In the genomic region with DNA sequence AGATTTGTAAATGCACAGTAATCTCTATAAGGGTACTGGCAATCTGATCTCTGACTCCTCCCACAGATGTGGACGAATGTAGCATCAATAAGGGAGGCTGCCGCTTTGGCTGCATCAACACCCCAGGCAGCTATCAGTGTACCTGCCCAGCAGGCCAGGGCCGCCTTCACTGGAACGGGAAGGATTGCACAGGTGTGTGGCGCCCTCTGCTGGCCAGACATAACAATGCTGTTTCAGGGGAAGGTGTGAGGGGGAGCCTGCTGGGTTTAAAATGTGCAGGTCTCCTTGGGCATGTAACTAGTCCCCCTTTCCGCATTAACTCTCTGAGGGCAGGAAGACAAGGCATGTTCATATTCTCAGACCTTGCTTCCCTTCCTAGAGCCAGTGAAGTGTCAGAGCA, we compare ENCODE assay signal across 8 mouse cellular contexts. TPM values are rescaled to one million over a fixed set of nuclear protein-coding genes. Genes with fewer than 3 reads are reported as not detected.
A peak's percentile ranks its signal among the peaks of the same experiment; 100 is the strongest.
DNase-seq lines count a peak whose midpoint lies in the region; ATAC-seq and TF ChIP-seq lines count a peak whose summit lies in the region.

No protein-coding gene starts in this region.

- no peak overlapping the region for H3K9ac ChIP-seq in heart, embryonic 11.5 days (ENCODE audit: low read depth, low read length)

- no peaks in the 10 kb centered on the region for H3K9me3 ChIP-seq in heart, embryonic 11.5 days (replicated peaks; ENCODE audit: control insufficient read depth, low read length)
- H3K9me3 ChIP-seq in limb, embryonic 10.5 days (replicated peaks), result no peaks in the 10 kb centered on the region

- H3K27ac ChIP-seq in heart, embryonic 11.5 days (ENCODE audit: low read depth, low read length), result no peak overlapping the region
- no peak overlapping the region for H3K27ac ChIP-seq in cerebellum, adult 2 months (ENCODE audit: insufficient read depth, low read length)
- H3K27ac ChIP-seq in limb, embryonic 10.5 days, result no peak overlapping the region

- TF ChIP-seq POLR2A in cerebellum, adult 2 months (IDR thresholded peaks at IDR 0.05; ENCODE audit: borderline replicate concordance, insufficient read depth, low read length), result no peak

- peak; percentile 95 for DNase-seq in heart, adult 11 months
- DNase-seq in cerebellum, adult 2 months, result peak; percentile 70 to 82
- peak; percentile 81 for DNase-seq in kidney, adult 18-20 months
- DNase-seq in limb, embryonic 10.5 days (ENCODE audit: low spot score), result peak; percentile 95
- peak; percentile 85 for DNase-seq in splenic B cell, adult 2 months (ENCODE audit: low read depth, low spot score)

- peaks cover 60% of the 10 kb centered on the region for H3K27me3 ChIP-seq in heart, embryonic 11.5 days (ENCODE audit: control insufficient read depth, insufficient read depth, low read length)
- H3K27me3 ChIP-seq in cerebellum, adult 2 months (ENCODE audit: control insufficient read depth, insufficient read depth, low read length), result no peaks in the 10 kb centered on the region
- H3K27me3 ChIP-seq in limb, embryonic 10.5 days (ENCODE audit: low read depth, poor library complexity, severe bottlenecking), result peaks cover 24% of the 10 kb centered on the region
- H3K27me3 ChIP-seq in splenic B cell, adult 2 months (ENCODE audit: control insufficient read depth, insufficient read depth, low read length, poor library complexity, severe bottlenecking), result no peaks in the 10 kb centered on the region

- ATAC-seq in heart, embryonic 11.5 days (replicated peaks; ENCODE audit: insufficient number of reproducible peaks, low FRiP score, low TSS enrichment), result no peak
- ATAC-seq in frontal cortex, adult (ENCODE audit: low TSS enrichment), result peak; percentile 80
- ATAC-seq in monocyte, adult 5-6 weeks (replicated peaks; ENCODE audit: insufficient number of reproducible peaks, low FRiP score, low TSS enrichment, poor library complexity, severe bottlenecking), result peak; percentile 80

- H3K4me1 ChIP-seq in heart, embryonic 11.5 days (ENCODE audit: control insufficient read depth, insufficient read depth, low read length), result peaks cover 21% of the 10 kb centered on the region
- H3K4me1 ChIP-seq in cerebellum, adult 2 months (ENCODE audit: control insufficient read depth, insufficient read depth, low read length), result peaks cover 3% of the 10 kb centered on the region; the same call in 1 of the 2 replicates
- H3K4me1 ChIP-seq in limb, embryonic 10.5 days, result peaks cover 41% of the 10 kb centered on the region

- WGBS in heart, embryonic 11.5 days (ENCODE audit: insufficient replicate concordance), result 3% methylated on average over 6 of the region's 6 CpGs
- 4% methylated on average over 6 of the region's 6 CpGs for WGBS in cerebellum, adult 2 months
- WGBS in limb, embryonic 10.5 days, result 14% methylated on average over 6 of the region's 6 CpGs

- TF ChIP-seq CTCF in cerebellum, adult 2 months (IDR thresholded peaks at IDR 0.05; ENCODE audit: borderline replicate concordance, insufficient read depth, low read depth, low read length), result peak; percentile 96

- no peak overlapping the region for H3K4me2 ChIP-seq in heart, embryonic 11.5 days

- H3K4me3 ChIP-seq in heart, embryonic 11.5 days (ENCODE audit: low read depth, low read length), result no peak overlapping the region
- H3K4me3 ChIP-seq in cerebellum, adult 2 months (replicated peaks; ENCODE audit: insufficient read depth, low read depth, low read length), result no peak overlapping the region
- no peak overlapping the region; the same call in 1 of the 2 replicates for H3K4me3 ChIP-seq in limb, embryonic 10.5 days

- no peaks in the 10 kb centered on the region for H3K36me3 ChIP-seq in heart, embryonic 11.5 days (ENCODE audit: control insufficient read depth, insufficient read depth, low read length)
- peaks cover 93% of the 10 kb centered on the region for H3K36me3 ChIP-seq in limb, embryonic 10.5 days
- no peaks in the 10 kb centered on the region for H3K36me3 ChIP-seq in splenic B cell, adult 2 months (ENCODE audit: control insufficient read depth, insufficient read depth, low read length, poor library complexity, severe bottlenecking)

RNA-seq across cellular contexts. Expression of gene Zfp523, which starts 13.3 kb away (rescaled TPM):
- 19.5 and 21.0 TPM in 2 replicates for polyA plus RNA-seq in heart, embryonic 11.5 days (2014; fragmentation: Nextera tagmentation; extraction: Ambion mirVana)
- 71.9 and 77.1 TPM in 2 replicates for polyA plus RNA-seq in cerebellum, adult 2 months (2012; rRNA removed)
- polyA plus RNA-seq in limb, embryonic 10.5 days (2016; fragmentation: Nextera tagmentation; extraction: Ambion mirVana), result 33.6 and 40.2 TPM in 2 replicates
- 1.3 to 6.9 TPM (median 5.1 TPM) in 3 replicates for total RNA-seq in monocyte, adult 5-6 weeks (2017)

RNA-seq across cellular contexts. Expression of gene Scube3, which starts 21.7 kb away (rescaled TPM):
- polyA plus RNA-seq in heart, embryonic 11.5 days (2014; fragmentation: Nextera tagmentation; extraction: Ambion mirVana), result 1.7 and 2.3 TPM in 2 replicates
- polyA plus RNA-seq in cerebellum, adult 2 months (2012; rRNA removed), result 1.6 and 1.9 TPM in 2 replicates
- polyA plus RNA-seq in limb, embryonic 10.5 days (2016; fragmentation: Nextera tagmentation; extraction: Ambion mirVana), result 10.9 and 11.0 TPM in 2 replicates
- total RNA-seq in monocyte, adult 5-6 weeks (2017), result under 0.01 TPM in 1 of 3 replicates, not detected in the others

RNA-seq across cellular contexts. Expression of gene Def6, which starts 43.9 kb away (rescaled TPM):
- 2.6 and 2.8 TPM in 2 replicates for polyA plus RNA-seq in heart, embryonic 11.5 days (2014; fragmentation: Nextera tagmentation; extraction: Ambion mirVana)
- polyA plus RNA-seq in cerebellum, adult 2 months (2012; rRNA removed), result 4.2 and 5.4 TPM in 2 replicates
- 6.8 and 11.1 TPM in 2 replicates for polyA plus RNA-seq in limb, embryonic 10.5 days (2016; fragmentation: Nextera tagmentation; extraction: Ambion mirVana)
- 96.3 to 128 TPM (median 103 TPM) in 3 replicates for total RNA-seq in monocyte, adult 5-6 weeks (2017)
